ENCODE assay signal across 8 mouse cellular contexts in genomic region chr5:108669986-108670385, GRCm38 (mm10). TPM values are rescaled to one million over a fixed set of nuclear protein-coding genes. Genes with fewer than 3 reads are reported as not detected.
DNase-seq lines count a peak whose midpoint lies in the region; ATAC-seq lines count a peak whose summit lies in the region.
"Had no signal": no experiment of that assay in that cellular context is flagged by ENCODE, and none has a peak within 500 bp of the region (broad histone marks: within the 10 kb centered on the region; RNA-seq: fewer than 3 reads in every experiment).

No protein-coding gene starts in this region.

- H3K4me3 ChIP-seq in lung, embryonic 16.5 days (ENCODE audit: low read length): peak overlapping the region; percentile 61
- peak overlapping the region; percentile 51; the same call in 1 of the 2 replicates for H3K4me3 ChIP-seq in forebrain, embryonic 14.5 days (ENCODE audit: low read depth, low read length)
- H3K4me3 ChIP-seq in limb, embryonic 15.5 days: peak overlapping the region; percentile 51
- peak overlapping the region; percentile 61 for H3K4me3 ChIP-seq in stomach, embryonic 16.5 days (replicated peaks; ENCODE audit: low read length)

- H3K4me1 ChIP-seq in lung, embryonic 16.5 days (replicated peaks; ENCODE audit: control insufficient read depth, insufficient read depth, low read length): peaks cover 10% of the 10 kb centered on the region
- H3K4me1 ChIP-seq in forebrain, embryonic 14.5 days (ENCODE audit: control insufficient read depth, insufficient read depth, low read length): peaks cover 11% of the 10 kb centered on the region
- H3K4me1 ChIP-seq in limb, embryonic 15.5 days: peaks cover 20% of the 10 kb centered on the region
- H3K4me1 ChIP-seq in stomach, embryonic 16.5 days (ENCODE audit: control insufficient read depth, insufficient read depth, low read length): peaks cover 16% of the 10 kb centered on the region; the same call in 1 of the 2 replicates

- no peak for DNase-seq in lung, postnatal 10 days
- DNase-seq in forebrain, embryonic 14.5 days (ENCODE audit: low spot score): no peak
- no peak for DNase-seq in spleen, adult 12 weeks (ENCODE audit: low spot score)
- DNase-seq: adrenal gland, postnatal 14 days had no signal

- H3K4me2 ChIP-seq in lung, embryonic 16.5 days (ENCODE audit: low read depth, low read length): peak overlapping the region; percentile 59
- peak overlapping the region; percentile 55 for H3K4me2 ChIP-seq in forebrain, embryonic 14.5 days (ENCODE audit: low read length)
- H3K4me2 ChIP-seq in limb, embryonic 15.5 days: peak overlapping the region; percentile 68
- peak overlapping the region; percentile 81 for H3K4me2 ChIP-seq in stomach, embryonic 16.5 days (ENCODE audit: low read depth, low read length)

- no peak for ATAC-seq in lung, embryonic 16.5 days (ENCODE audit: low read depth)
- ATAC-seq in forebrain, embryonic 14.5 days: no peak
- no peak for ATAC-seq in limb, embryonic 15.5 days (ENCODE audit: insufficient number of reproducible peaks, low FRiP score, low TSS enrichment, low read depth)
- ATAC-seq in stomach, embryonic 16.5 days (ENCODE audit: insufficient read depth, low FRiP score): no peak
- no peak for ATAC-seq in erythroid progenitor cell, adult 5-6 weeks (replicated peaks; ENCODE audit: low FRiP score, poor library complexity, severe bottlenecking)

- H3K9me3 ChIP-seq in lung, embryonic 16.5 days (ENCODE audit: control insufficient read depth, low read length): no peaks in the 10 kb centered on the region
- no peaks in the 10 kb centered on the region for H3K9me3 ChIP-seq in forebrain, embryonic 14.5 days (replicated peaks; ENCODE audit: control insufficient read depth, low read length)
- H3K9me3 ChIP-seq in limb, embryonic 15.5 days: no peaks in the 10 kb centered on the region
- no peaks in the 10 kb centered on the region for H3K9me3 ChIP-seq in stomach, embryonic 16.5 days (replicated peaks; ENCODE audit: control insufficient read depth, low read length)

- WGBS in lung, embryonic 16.5 days: 70% methylated on average over 9 of the region's 9 CpGs
- WGBS in forebrain, embryonic 14.5 days: 81% methylated on average over 9 of the region's 9 CpGs
- WGBS in limb, embryonic 15.5 days: 71% methylated on average over 9 of the region's 9 CpGs
- 75% methylated on average over 9 of the region's 9 CpGs for WGBS in stomach, embryonic 16.5 days

- H3K27me3 ChIP-seq in lung, embryonic 16.5 days (ENCODE audit: control insufficient read depth, insufficient read depth, low read depth, low read length): no peaks in the 10 kb centered on the region
- H3K27me3 ChIP-seq in forebrain, embryonic 14.5 days (replicated peaks; ENCODE audit: control insufficient read depth, insufficient read depth, low read length): no peaks in the 10 kb centered on the region
- H3K27me3 ChIP-seq in limb, embryonic 15.5 days: no peaks in the 10 kb centered on the region
- no peaks in the 10 kb centered on the region for H3K27me3 ChIP-seq in stomach, embryonic 16.5 days (ENCODE audit: control insufficient read depth, insufficient read depth, low read length)

- peaks cover 6% of the 10 kb centered on the region for H3K36me3 ChIP-seq in lung, embryonic 16.5 days (ENCODE audit: control insufficient read depth, insufficient read depth, low read length)
- peaks cover 4% of the 10 kb centered on the region; the same call in 1 of the 2 replicates for H3K36me3 ChIP-seq in forebrain, embryonic 14.5 days (ENCODE audit: control insufficient read depth, insufficient read depth, low read length)
- peaks cover 28% of the 10 kb centered on the region for H3K36me3 ChIP-seq in limb, embryonic 15.5 days
- H3K36me3 ChIP-seq in stomach, embryonic 16.5 days (ENCODE audit: control insufficient read depth, insufficient read depth, low read length): peaks cover 12% of the 10 kb centered on the region

- H3K9ac ChIP-seq in lung, embryonic 16.5 days (ENCODE audit: low read length): peak overlapping the region; percentile 83
- H3K9ac ChIP-seq in forebrain, embryonic 14.5 days (ENCODE audit: low read length): 0 out of 2 replicates have a peak overlapping the region, but pooled peaks have one; percentile 17
- H3K9ac ChIP-seq in limb, embryonic 15.5 days: peak overlapping the region; percentile 55; the same call in 1 of the 2 replicates
- H3K9ac ChIP-seq in stomach, embryonic 16.5 days (ENCODE audit: low read length): peak overlapping the region; percentile 87

- no peak overlapping the region; the same call in 1 of the 2 replicates for H3K27ac ChIP-seq in lung, embryonic 16.5 days (ENCODE audit: low read length)
- H3K27ac ChIP-seq in forebrain, embryonic 14.5 days (ENCODE audit: low read depth, low read length): no peak overlapping the region
- peak overlapping the region; percentile 90 for H3K27ac ChIP-seq in limb, embryonic 15.5 days
- H3K27ac ChIP-seq in stomach, embryonic 16.5 days (ENCODE audit: low read length): peak overlapping the region; percentile 81; the same call in 1 of the 2 replicates

RNA-seq across cellular contexts. Expression of gene Dgkq, which starts 0.5 kb away (rescaled TPM):
- 11.0 and 12.7 TPM in 2 replicates for polyA plus RNA-seq in lung, embryonic 16.5 days (2015; fragmentation: Nextera tagmentation; extraction: Ambion mirVana)
- 9.1 and 15.6 TPM in 2 replicates for polyA plus RNA-seq in forebrain, embryonic 14.5 days (2014; fragmentation: Nextera tagmentation; extraction: Ambion mirVana)
- 15.7 and 17.1 TPM in 2 replicates for polyA plus RNA-seq in limb, embryonic 15.5 days (2015; fragmentation: Nextera tagmentation; extraction: Ambion mirVana)
- 10.7 and 14.5 TPM in 2 replicates for polyA plus RNA-seq in stomach, embryonic 16.5 days (2015; fragmentation: Nextera tagmentation; extraction: Ambion mirVana)
- 4.2 TPM in 1 of 2 replicates, not detected in the other for total RNA-seq in erythroid progenitor cell, adult 5-6 weeks (2015; ENCODE audit: low replicate concordance)
- 4.9 and 5.5 TPM in 2 replicates for total RNA-seq in erythroid progenitor cell, adult 5-6 weeks (2017; ENCODE audit: low replicate concordance)

RNA-seq across cellular contexts. Expression of gene Slc26a1, which starts 5.4 kb away (rescaled TPM):
- polyA plus RNA-seq in lung, embryonic 16.5 days (2015; fragmentation: Nextera tagmentation; extraction: Ambion mirVana): 0.51 and 0.75 TPM in 2 replicates
- polyA plus RNA-seq in forebrain, embryonic 14.5 days (2014; fragmentation: Nextera tagmentation; extraction: Ambion mirVana): 2.1 and 2.2 TPM in 2 replicates
- 0.56 and 0.81 TPM in 2 replicates for polyA plus RNA-seq in limb, embryonic 15.5 days (2015; fragmentation: Nextera tagmentation; extraction: Ambion mirVana)
- 1.8 and 3.0 TPM in 2 replicates for polyA plus RNA-seq in stomach, embryonic 16.5 days (2015; fragmentation: Nextera tagmentation; extraction: Ambion mirVana)
- total RNA-seq in erythroid progenitor cell, adult 5-6 weeks (2015; ENCODE audit: low replicate concordance): 3.6 and 4.6 TPM in 2 replicates
- 0.90 and 1.7 TPM in 2 replicates for total RNA-seq in erythroid progenitor cell, adult 5-6 weeks (2017; ENCODE audit: low replicate concordance)

RNA-seq across cellular contexts. Expression of gene Idua, which starts 9.9 kb away (rescaled TPM):
- 13.8 and 15.7 TPM in 2 replicates for polyA plus RNA-seq in lung, embryonic 16.5 days (2015; fragmentation: Nextera tagmentation; extraction: Ambion mirVana)
- 5.7 and 7.0 TPM in 2 replicates for polyA plus RNA-seq in forebrain, embryonic 14.5 days (2014; fragmentation: Nextera tagmentation; extraction: Ambion mirVana)
- polyA plus RNA-seq in limb, embryonic 15.5 days (2015; fragmentation: Nextera tagmentation; extraction: Ambion mirVana): 17.8 TPM in 2 replicates
- 13.5 and 15.2 TPM in 2 replicates for polyA plus RNA-seq in stomach, embryonic 16.5 days (2015; fragmentation: Nextera tagmentation; extraction: Ambion mirVana)
- total RNA-seq in erythroid progenitor cell, adult 5-6 weeks (2015; ENCODE audit: low replicate concordance): 2.5 and 5.8 TPM in 2 replicates
- 2.2 TPM in 1 of 2 replicates, not detected in the other for total RNA-seq in erythroid progenitor cell, adult 5-6 weeks (2017; ENCODE audit: low replicate concordance)

RNA-seq across cellular contexts. Expression of gene Fgfrl1, which starts 22.2 kb away (rescaled TPM):
- 11.2 and 11.8 TPM in 2 replicates for polyA plus RNA-seq in lung, embryonic 16.5 days (2015; fragmentation: Nextera tagmentation; extraction: Ambion mirVana)
- polyA plus RNA-seq in forebrain, embryonic 14.5 days (2014; fragmentation: Nextera tagmentation; extraction: Ambion mirVana): 4.3 and 4.7 TPM in 2 replicates
- polyA plus RNA-seq in limb, embryonic 15.5 days (2015; fragmentation: Nextera tagmentation; extraction: Ambion mirVana): 32.0 and 36.1 TPM in 2 replicates
- polyA plus RNA-seq in stomach, embryonic 16.5 days (2015; fragmentation: Nextera tagmentation; extraction: Ambion mirVana): 7.8 and 11.7 TPM in 2 replicates
- 22.2 and 28.8 TPM in 2 replicates for total RNA-seq in erythroid progenitor cell, adult 5-6 weeks (2015; ENCODE audit: low replicate concordance)
- total RNA-seq in erythroid progenitor cell, adult 5-6 weeks (2017; ENCODE audit: low replicate concordance): 21.5 and 23.2 TPM in 2 replicates

RNA-seq across cellular contexts. Expression of gene Tmem175, which starts 40.4 kb away (rescaled TPM):
- polyA plus RNA-seq in lung, embryonic 16.5 days (2015; fragmentation: Nextera tagmentation; extraction: Ambion mirVana): 30.0 and 30.8 TPM in 2 replicates
- 29.4 and 32.3 TPM in 2 replicates for polyA plus RNA-seq in forebrain, embryonic 14.5 days (2014; fragmentation: Nextera tagmentation; extraction: Ambion mirVana)
- polyA plus RNA-seq in limb, embryonic 15.5 days (2015; fragmentation: Nextera tagmentation; extraction: Ambion mirVana): 27.9 and 30.8 TPM in 2 replicates
- polyA plus RNA-seq in stomach, embryonic 16.5 days (2015; fragmentation: Nextera tagmentation; extraction: Ambion mirVana): 27.1 and 27.7 TPM in 2 replicates
- 2.9 and 8.4 TPM in 2 replicates for total RNA-seq in erythroid progenitor cell, adult 5-6 weeks (2015; ENCODE audit: low replicate concordance)
- total RNA-seq in erythroid progenitor cell, adult 5-6 weeks (2017; ENCODE audit: low replicate concordance): 2.8 and 7.9 TPM in 2 replicates

Comparison
In these comparisons a context has a peak if more than half of its experiments do, and no peak if none do; other contexts are left out.
1. H3K27ac ChIP-seq: peak in limb, embryonic 15.5 days (single experiment) and stomach, embryonic 16.5 days (single experiment); none in lung, embryonic 16.5 days (single experiment) and forebrain, embryonic 14.5 days (single experiment).
2. H3K9ac ChIP-seq: peak in every context shown above with its lines; median percentile 87 in stomach, embryonic 16.5 days; 83 in lung, embryonic 16.5 days; 55 in limb, embryonic 15.5 days; 17 in forebrain, embryonic 14.5 days.
3. Peak in every context shown above with its lines, with median percentiles within 50 percentile points of each other: H3K4me2 ChIP-seq and H3K4me3 ChIP-seq.